Mouse (Mus musculus) myocyte (in vitro differentiated cells): Measurements from ENCODE around the gene Ano1. TPM values are rescaled to one million over a fixed set of nuclear protein-coding genes. Genes with fewer than 3 reads are reported as not detected.

Experiments used
- H3K27me3 ChIP-seq: one replicate; pipeline ENCODE4 v1.6.1; 2011; ENCODE audit not compliant: control insufficient read depth, insufficient read depth, insufficient read length
- H3K36me3 ChIP-seq: one replicate; pipeline ENCODE4 v1.6.1; 2011; ENCODE audit not compliant: control insufficient read depth, insufficient read depth
- H3K4me2 ChIP-seq: one replicate; pipeline ENCODE4 v1.6.1; 2011; ENCODE audit warnings: low read depth, control low read depth
- H3K4me3 ChIP-seq: one replicate; pipeline ENCODE4 v1.5.1; 2011; ENCODE audit warnings: mild to moderate bottlenecking, control low read depth, moderate library complexity
- H3K79me2 ChIP-seq: one replicate; pipeline ENCODE4 v1.6.1; 2011; ENCODE audit not compliant: control insufficient read depth, insufficient read depth
- H3ac ChIP-seq: one replicate; pipeline ENCODE4 v1.6.1; 2011; ENCODE audit not compliant: control insufficient read depth, insufficient read length
- CEBPB ChIP-seq: IDR thresholded peaks from 2 replicates; pipeline ENCODE4 v1.6.1; 2011; ENCODE audit warnings: mild to moderate bottlenecking, moderate library complexity; ENCODE audit not compliant: poor library complexity, insufficient read depth, severe bottlenecking
- E2F4 ChIP-seq: IDR thresholded peaks from one replicate; pipeline ENCODE4 v1.6.1; 2011; ENCODE audit warnings: mild to moderate bottlenecking, control low read depth, moderate library complexity; ENCODE audit not compliant: insufficient read depth
- MAX ChIP-seq: IDR thresholded peaks from one replicate; pipeline ENCODE4 v1.6.1; 2011; ENCODE audit warnings: low read depth, mild to moderate bottlenecking, control low read depth
- MYOD1 ChIP-seq, 3 experiments: IDR thresholded peaks; one replicate each; pipeline ENCODE4 v1.6.1; 2011; ENCODE audit warnings: control low read depth in 2 of 3, low read depth in 2 of 3, mild to moderate bottlenecking in 2 of 3, moderate library complexity in 1 of 3; ENCODE audit not compliant: insufficient read length in 2 of 3, control insufficient read depth in 1 of 3
- MYOG ChIP-seq, 3 experiments: IDR thresholded peaks; one replicate each; pipeline ENCODE4 v1.6.1; 2011; ENCODE audit warnings: control low read depth in 2 of 3, low read depth in 2 of 3, mild to moderate bottlenecking in 2 of 3; ENCODE audit not compliant: insufficient read length in 2 of 3, control insufficient read depth in 1 of 3, insufficient read depth in 1 of 3
- POLR2A ChIP-seq: IDR thresholded peaks from one replicate; pipeline ENCODE4 v1.6.1; 2011; ENCODE audit warnings: low read depth, mild to moderate bottlenecking, control low read depth, moderate library complexity; ENCODE audit not compliant: insufficient read length
- POLR2AphosphoS2 ChIP-seq: IDR thresholded peaks from one replicate; pipeline ENCODE4 v1.6.1; 2011; ENCODE audit warnings: low read depth, control low read depth; ENCODE audit not compliant: insufficient read length
- REST ChIP-seq: IDR thresholded peaks from one replicate; pipeline ENCODE4 v1.6.1; 2011; ENCODE audit warnings: mild to moderate bottlenecking, control low read depth, moderate library complexity; ENCODE audit not compliant: insufficient read depth, insufficient read length
- SRF ChIP-seq: IDR thresholded peaks from one replicate; pipeline ENCODE4 v1.6.1; 2011; ENCODE audit warnings: low read depth; ENCODE audit not compliant: control insufficient read depth, insufficient read length
- TCF12 ChIP-seq: IDR thresholded peaks from one replicate; pipeline ENCODE4 v1.6.1; 2011; ENCODE audit warnings: mild to moderate bottlenecking, control low read depth; ENCODE audit not compliant: poor library complexity, insufficient read depth, severe bottlenecking
- TCF3 ChIP-seq: IDR thresholded peaks from one replicate; pipeline ENCODE4 v1.6.1; 2011; ENCODE audit warnings: low read depth, control low read depth; ENCODE audit not compliant: insufficient read length
- USF1 ChIP-seq: IDR thresholded peaks from one replicate; pipeline ENCODE4 v1.6.1; 2011; ENCODE audit warnings: low read depth, mild to moderate bottlenecking, control low read depth, moderate library complexity
- polyA plus RNA-seq: library from polyadenylated mRNA; unstranded; fragments of >200 nt; fragmentation: generic; extraction: Trizol; gene quantifications from one replicate; pipeline ENCODE4 v1.2.1, GENCODE M21; 2012; ENCODE audit warnings: missing spikeins

The Ano1 gene
- polyA plus RNA-seq, 1 experiment: 2.2 TPM

DNA sequence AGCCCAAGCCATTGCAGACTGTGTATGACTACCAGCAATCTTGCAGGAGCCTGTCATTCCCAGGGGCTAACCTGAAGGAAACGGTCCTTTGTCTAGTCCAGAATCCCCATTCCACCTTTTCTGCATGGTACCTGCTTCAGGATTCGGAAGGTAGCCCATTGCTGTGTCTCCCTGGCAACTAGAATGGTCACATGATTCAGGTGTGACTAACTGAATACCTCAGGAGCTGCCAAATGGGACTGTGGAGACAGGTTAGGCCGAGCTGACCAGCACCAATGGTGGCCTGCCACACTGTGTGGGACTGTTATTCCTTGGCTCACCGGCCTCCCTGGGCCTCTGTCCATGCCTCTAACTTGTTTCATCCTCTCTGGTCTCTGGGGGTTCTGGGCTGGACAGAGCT, 5.3 kb downstream of the Ano1 start:
- no peaks in the 10 kb centered on the region for H3K27me3 ChIP-seq
- H3K4me3 ChIP-seq: no peak overlapping the region
- no peaks in the 10 kb centered on the region for H3K79me2 ChIP-seq
- H3K4me2 ChIP-seq: no peak overlapping the region
- no peaks in the 10 kb centered on the region for H3K36me3 ChIP-seq
- TF ChIP-seq SRF: no peak
- no peak for TF ChIP-seq POLR2AphosphoS2
- TF ChIP-seq TCF12: no peak
- no peak for TF ChIP-seq POLR2A
- TF ChIP-seq CEBPB: no peak
- TF ChIP-seq TCF3: no peak
- H3ac ChIP-seq: no peak overlapping the region

DNA sequence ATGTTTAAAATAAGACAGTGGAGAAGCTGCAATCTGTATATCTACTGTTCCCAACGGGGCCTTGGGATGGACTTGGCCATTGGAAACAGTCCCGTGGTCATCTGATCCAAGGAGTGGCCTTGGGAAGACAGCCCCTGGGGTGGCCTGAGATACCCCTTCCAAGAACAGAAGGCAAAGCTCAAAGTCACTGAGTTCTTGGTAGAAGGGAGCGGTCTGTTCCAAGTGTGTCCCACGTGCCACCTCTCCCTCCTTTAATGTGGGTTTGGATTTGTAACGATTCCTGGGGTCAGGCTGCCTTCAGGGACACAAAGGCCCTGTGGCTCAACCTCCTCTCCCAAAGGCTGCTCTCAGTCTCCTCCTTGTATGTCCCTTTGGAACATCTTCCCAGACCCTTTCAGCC, 7.9 kb downstream of the Ano1 start:
- Histone ChIP-seq H3K4me2 (no peak overlapping the region), H3K27me3 (no peaks in the 10 kb centered on the region), H3K4me3 (no peak overlapping the region), H3K79me2 (no peaks in the 10 kb centered on the region), H3K36me3 (no peaks in the 10 kb centered on the region), H3ac (no peak overlapping the region)
- TF ChIP-seq POLR2A (no peak), TCF3 (no peak), USF1 (no peak), POLR2AphosphoS2 (no peak), SRF (no peak), MYOG (IDR thresholded peaks at IDR 0.05; ENCODE audit: control insufficient read depth in 1 of 3, insufficient read depth in 1 of 3, insufficient read length in 2 of 3, low read depth in 2 of 3) (no peak)

DNA sequence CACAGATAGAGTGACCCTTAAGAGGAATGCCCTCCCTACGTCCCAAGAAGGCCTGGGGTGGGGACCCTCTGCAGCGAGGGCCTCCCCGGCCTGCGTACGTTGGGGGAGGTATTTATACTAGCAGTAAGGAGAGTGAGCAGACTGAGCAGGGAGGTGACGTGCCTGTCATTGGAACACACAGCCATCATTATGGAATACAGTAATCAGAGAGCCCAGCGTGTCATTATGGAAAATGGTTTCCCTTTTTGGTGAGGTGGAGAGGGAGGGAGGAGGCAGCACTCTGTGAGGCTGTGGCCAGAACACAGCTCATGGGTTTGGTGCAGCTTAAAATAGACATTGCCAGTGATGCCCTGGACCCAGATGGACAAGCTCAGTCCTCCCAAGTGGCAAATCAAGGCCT, 11.1 kb downstream of the Ano1 start:
- H3K4me3 ChIP-seq: no peak overlapping the region
- H3K79me2 ChIP-seq: no peaks in the 10 kb centered on the region
- H3K4me2 ChIP-seq: no peak overlapping the region
- TF ChIP-seq MYOG (IDR thresholded peaks at IDR 0.05; ENCODE audit: control insufficient read depth in 1 of 3, insufficient read depth in 1 of 3, insufficient read length in 2 of 3, low read depth in 2 of 3) (no peak), MYOD1 (IDR thresholded peaks at IDR 0.05; ENCODE audit: control insufficient read depth in 1 of 3, insufficient read length in 2 of 3, low read depth in 2 of 3) (no peak)
- H3ac ChIP-seq: no peak overlapping the region
- H3K36me3 ChIP-seq: no peaks in the 10 kb centered on the region
- peaks cover 8% of the 10 kb centered on the region for H3K27me3 ChIP-seq

DNA sequence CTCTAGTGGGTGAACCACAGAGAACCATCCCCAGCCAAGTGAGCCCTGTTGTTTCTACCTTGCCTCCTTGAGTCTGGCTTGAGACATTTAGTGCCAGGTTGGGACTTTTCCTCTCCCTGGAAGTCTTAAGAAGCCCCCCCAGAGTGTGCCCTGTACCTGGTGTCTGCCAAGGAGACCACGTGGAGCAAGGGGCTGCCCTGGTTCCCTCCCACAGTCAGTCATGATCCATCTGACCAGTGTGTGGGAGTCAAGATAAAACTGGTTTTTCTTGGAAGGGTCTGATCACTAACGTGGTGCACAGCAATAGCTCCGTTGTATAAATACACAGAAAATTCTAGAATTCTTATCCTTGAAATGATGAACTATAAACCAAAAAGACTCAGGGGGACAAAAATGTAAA, 12.0 kb downstream of the Ano1 start:
- Histone ChIP-seq H3K4me3 (no peak overlapping the region), H3K27me3 (peaks cover 8% of the 10 kb centered on the region), H3K36me3 (no peaks in the 10 kb centered on the region), H3K4me2 (no peak overlapping the region), H3ac (no peak overlapping the region), H3K79me2 (no peaks in the 10 kb centered on the region)
- TF ChIP-seq E2F4: no peak
- TF ChIP-seq POLR2A: no peak
- TF ChIP-seq TCF3: no peak
- TF ChIP-seq SRF: no peak
- no peak for TF ChIP-seq MYOG (IDR thresholded peaks at IDR 0.05; ENCODE audit: control insufficient read depth in 1 of 3, insufficient read depth in 1 of 3, insufficient read length in 2 of 3, low read depth in 2 of 3)
- no peak for TF ChIP-seq MYOD1 (IDR thresholded peaks at IDR 0.05; ENCODE audit: control insufficient read depth in 1 of 3, insufficient read length in 2 of 3, low read depth in 2 of 3)
- no peak for TF ChIP-seq POLR2AphosphoS2
- TF ChIP-seq REST: no peak
- no peak for TF ChIP-seq USF1
- no peak for TF ChIP-seq MAX
- no peak for TF ChIP-seq CEBPB
- TF ChIP-seq TCF12: no peak

DNA sequence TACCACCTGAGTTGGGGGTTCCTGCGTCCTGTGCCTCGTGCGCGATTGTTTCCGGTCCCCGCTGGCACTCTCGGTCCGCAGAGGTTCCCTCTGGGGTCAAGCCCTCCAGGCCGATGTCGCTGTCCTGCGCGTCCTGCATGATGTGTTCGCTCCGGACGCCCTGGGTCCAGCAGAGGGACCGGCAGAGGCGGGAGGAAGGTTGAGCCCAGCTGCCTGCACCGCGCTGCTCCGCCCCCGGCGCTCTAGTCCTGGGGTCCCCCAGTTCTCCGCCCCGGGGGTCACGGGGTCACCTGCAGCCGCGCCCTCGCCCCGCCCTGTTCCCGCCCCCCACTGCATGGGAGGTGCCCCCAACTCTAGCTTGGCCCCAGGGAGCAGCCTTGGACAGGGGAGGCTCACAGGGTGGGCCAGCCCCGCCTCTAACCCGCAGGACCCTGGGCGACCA, 13.4 kb downstream of the Ano1 start:
- Histone ChIP-seq H3ac (no peak overlapping the region), H3K79me2 (no peaks in the 10 kb centered on the region), H3K4me3 (no peak overlapping the region), H3K4me2 (no peak overlapping the region), H3K36me3 (no peaks in the 10 kb centered on the region), H3K27me3 (peaks cover 8% of the 10 kb centered on the region)
- TF ChIP-seq SRF: no peak
- no peak for TF ChIP-seq POLR2A

DNA sequence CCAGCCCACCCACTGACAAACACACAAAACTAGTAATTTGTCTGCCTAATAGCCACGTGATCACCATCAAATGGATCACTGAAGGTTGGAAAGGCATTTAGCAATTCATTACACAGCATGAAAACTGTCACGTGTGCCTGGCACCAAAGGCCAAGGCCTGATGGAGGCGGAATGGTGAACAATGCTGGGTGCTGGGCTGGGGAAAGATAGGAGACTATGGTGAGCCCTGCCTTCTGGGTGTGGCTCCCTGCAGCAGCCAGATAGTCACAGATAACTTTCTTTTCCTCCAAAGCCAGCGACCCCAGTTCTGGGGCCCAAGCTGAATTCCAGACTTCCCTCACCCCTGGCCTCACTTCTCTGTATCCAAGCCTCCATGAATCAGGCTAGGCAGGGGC, 19.9 kb downstream of the Ano1 start:
- Histone ChIP-seq H3K4me2 (no peak overlapping the region), H3K4me3 (no peak overlapping the region), H3K36me3 (no peaks in the 10 kb centered on the region), H3K27me3 (no peaks in the 10 kb centered on the region), H3K79me2 (no peaks in the 10 kb centered on the region), H3ac (no peak overlapping the region)
- TF ChIP-seq E2F4 (no peak), POLR2AphosphoS2 (no peak), SRF (no peak), MYOG (IDR thresholded peaks at IDR 0.05; ENCODE audit: control insufficient read depth in 1 of 3, insufficient read depth in 1 of 3, insufficient read length in 2 of 3, low read depth in 2 of 3) (no peak), TCF3 (no peak), MYOD1 (IDR thresholded peaks at IDR 0.05; ENCODE audit: control insufficient read depth in 1 of 3, insufficient read length in 2 of 3, low read depth in 2 of 3) (no peak), USF1 (no peak), MAX (no peak), TCF12 (no peak), POLR2A (no peak), CEBPB (no peak), REST (no peak)
